Mouse (Mus musculus) bone marrow, adult 2 months (tissue): ENCODE data around the gene Ago3. TPM values are rescaled to one million over a fixed set of nuclear protein-coding genes. Genes with fewer than 3 reads are reported as not detected.

Experiments
- H3K27ac ChIP-seq: fragments of 200-500 bp; 2 replicates; pipeline ENCODE4 v1.5.1; 2012; ENCODE audit warnings: low read depth, mild to moderate bottlenecking, control low read depth, inconsistent platforms, low read length; ENCODE audit not compliant: control insufficient read depth, poor library complexity, insufficient read depth
- H3K4me1 ChIP-seq: fragments of 200-500 bp; 2 replicates; pipeline ENCODE4 v1.6.1; 2011; ENCODE audit warnings: low read length; ENCODE audit not compliant: control insufficient read depth, insufficient read depth
- H3K4me3 ChIP-seq: fragments of 200-500 bp; replicated peaks from 2 replicates; pipeline ENCODE3; 2011; ENCODE audit warnings: mild to moderate bottlenecking, low read depth, low read length, control low read depth; ENCODE audit not compliant: control insufficient read depth
- CTCF ChIP-seq: fragments of 200-500 bp; IDR thresholded peaks from 2 replicates; pipeline ENCODE4 v1.5.1; 2011; ENCODE audit warnings: low read length, control low read depth; ENCODE audit not compliant: control insufficient read depth, insufficient read depth
- POLR2A ChIP-seq: fragments of 200-500 bp; IDR thresholded peaks from 2 replicates; pipeline ENCODE4 v1.6.1; 2011; ENCODE audit warnings: low read depth, mild to moderate bottlenecking, control low read depth, low read length, borderline replicate concordance; ENCODE audit not compliant: control insufficient read depth
- WGBS: fragments of 180-500 bp; shearing (Covaris S2); methylation state at CpG from one replicate; pipeline ENCODE4 v1.1.7; 2018; 5-methylcytosine and 5-hydroxymethylcytosine counted together
- polyA plus RNA-seq: library from polyadenylated mRNA; stranded (reverse); fragments of >200 nt; gene quantifications from 2 replicates; pipeline ENCODE4 v1.2.4, GENCODE M21; 2011; ENCODE audit warnings: low replicate concordance; ENCODE audit not compliant: missing spikeins, insufficient read depth, insufficient read length

Gene Ago3
- polyA plus RNA-seq, 1 experiment = 5.2 TPM

- Histone ChIP-seq H3K4me1 (no peaks in the 10 kb centered on the region), H3K27ac (no peak overlapping the region), H3K4me3 (no peak overlapping the region)
- 58% methylated on average over 28 of the region's 28 CpGs for WGBS
- TF ChIP-seq CTCF (no peak), POLR2A (no peak)
Measured at GRCm38 (mm10) chr4:126321854-126322511, 107.4 kb downstream of the Ago3 start.

GRCm38 (mm10) chr4:126321111-126321853 is 108.1 kb downstream of the Ago3 start, which contains the start of gene Adprhl2:
Gene Adprhl2, minus strand, starts transcription at chr4:126321703.
- TF ChIP-seq POLR2A = peak; percentile 87; the same call in 1 of the 2 replicates
- peak; percentile 100 for TF ChIP-seq CTCF
- WGBS = under 1% methylated on average over 80 of the region's 80 CpGs
- no peaks in the 10 kb centered on the region for H3K4me1 ChIP-seq
- H3K27ac ChIP-seq = peak within 1 kb of the TSS; percentile 23; the same call in 1 of the 2 replicates
- peak within 1 kb of the TSS; percentile 85 for H3K4me3 ChIP-seq

GRCm38 (mm10) chr4:126319806-126320205 is 109.5 kb downstream of the Ago3 start:
- Histone ChIP-seq H3K4me1 (no peaks in the 10 kb centered on the region), H3K4me3 (no peak overlapping the region), H3K27ac (no peak overlapping the region)
- 92% methylated on average over 6 of the region's 6 CpGs for WGBS
- no peak for TF ChIP-seq CTCF
- no peak for TF ChIP-seq POLR2A

GRCm38 (mm10) chr4:126316443-126317040 is 112.8 kb downstream of the Ago3 start:
- WGBS = 89% methylated on average over 13 of the region's 13 CpGs
- no peaks in the 10 kb centered on the region for H3K4me1 ChIP-seq
- no peak overlapping the region for H3K27ac ChIP-seq
- H3K4me3 ChIP-seq = no peak overlapping the region
- TF ChIP-seq CTCF = no peak
- no peak for TF ChIP-seq POLR2A

- Histone ChIP-seq H3K4me3 (no peak overlapping the region), H3K4me1 (no peaks in the 10 kb centered on the region), H3K27ac (no peak overlapping the region)
- TF ChIP-seq POLR2A = no peak
- TF ChIP-seq CTCF = no peak
- WGBS = 79% methylated on average over 5 of the region's 5 CpGs
Measured at GRCm38 (mm10) chr4:126315931-126316330, 113.4 kb downstream of the Ago3 start.

GRCm38 (mm10) chr4:126314393-126314792 is 115.0 kb downstream of the Ago3 start:
- TF ChIP-seq CTCF (no peak), POLR2A (no peak)
- WGBS = 78% methylated on average over 10 of the region's 10 CpGs
- no peak overlapping the region for H3K4me3 ChIP-seq
- no peaks in the 10 kb centered on the region for H3K4me1 ChIP-seq
- H3K27ac ChIP-seq = no peak overlapping the region

- H3K27ac ChIP-seq = no peak overlapping the region
- 67% methylated on average over 5 of the region's 5 CpGs for WGBS
- H3K4me3 ChIP-seq = no peak overlapping the region
- no peaks in the 10 kb centered on the region for H3K4me1 ChIP-seq
- no peak for TF ChIP-seq CTCF
- no peak for TF ChIP-seq POLR2A
Measured at GRCm38 (mm10) chr4:126313202-126313601, 116.2 kb downstream of the Ago3 start.

- TF ChIP-seq CTCF (no peak), POLR2A (no peak)
- no peaks in the 10 kb centered on the region for H3K4me1 ChIP-seq
- no peak overlapping the region for H3K27ac ChIP-seq
- H3K4me3 ChIP-seq = no peak overlapping the region
- 84% methylated on average over 16 of the region's 16 CpGs for WGBS
Measured at GRCm38 (mm10) chr4:126311566-126312200, 117.7 kb downstream of the Ago3 start.
